Mouse (Mus musculus) lung, adult 2 months (tissue): ENCODE results near the gene Agpat4.

ENCODE experiments used
- CTCF ChIP-seq: fragments of 200-500 bp; IDR thresholded peaks from 2 replicates; pipeline ENCODE4 v1.5.1; 2011; ENCODE audit warnings: mild to moderate bottlenecking, low read length, control low read depth; ENCODE audit not compliant: insufficient read depth
- POLR2A ChIP-seq: fragments of 200-500 bp; IDR thresholded peaks from 2 replicates; pipeline ENCODE4 v1.6.1; 2011; ENCODE audit warnings: low read depth, mild to moderate bottlenecking, control low read depth, low read length, borderline replicate concordance; ENCODE audit errors: extremely low read depth

GRCm38 (mm10) chr17:12169326-12169836 is 50.9 kb downstream of the Agpat4 start:
- TF ChIP-seq POLR2A (no peak), CTCF (no peak)
